Mouse (Mus musculus): ENCODE data around the gene Hspa1l.
"Not testable (repeated sequence)": the region's sequence is repeated elsewhere in the genome, so short reads cannot be mapped to it uniquely, and the experiment has no call there.

DNA sequence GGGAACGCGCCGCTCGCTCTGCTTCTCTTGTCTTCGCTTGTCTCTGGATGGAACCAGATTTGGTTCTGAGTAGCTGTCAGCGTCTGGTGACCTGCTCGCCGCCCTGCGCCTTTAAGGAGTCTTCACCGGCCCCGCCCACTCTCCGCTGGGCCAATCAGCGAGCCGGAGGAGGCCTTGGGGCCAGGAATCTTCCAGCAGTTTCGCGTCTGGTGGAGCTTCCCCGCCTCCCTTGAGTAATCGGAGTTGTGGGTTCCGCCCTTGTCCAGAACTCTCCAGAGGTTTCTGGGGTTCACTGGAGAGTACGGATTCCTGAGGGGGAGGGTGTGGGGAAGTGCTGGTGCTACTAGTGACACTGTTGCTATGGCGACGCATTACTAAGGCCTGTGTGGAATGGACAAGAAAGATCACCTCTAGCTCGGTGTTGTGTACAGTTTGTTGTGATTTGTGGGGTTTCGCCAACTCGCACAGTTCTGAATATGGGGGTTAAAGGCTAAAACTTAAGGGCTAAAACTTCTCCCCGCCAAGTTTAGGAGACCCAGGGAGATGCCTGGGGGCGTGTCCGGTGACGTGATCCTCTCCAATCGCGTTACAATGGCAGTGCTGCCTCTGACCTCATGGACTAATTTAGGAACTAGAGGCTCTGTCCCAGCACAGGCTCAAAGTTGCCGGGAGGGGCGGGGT is at the start of gene Hspa1l, which contains the start of gene Hspa1a:
- TF ChIP-seq TAL1, GATA1 (IDR thresholded peaks at IDR 0.05; ENCODE audit: low read length): not testable (repeated sequence)

Measured in erythroblast, embryonic 14.5 days (primary cell).